Mouse (Mus musculus) heart, postnatal 0 days (tissue): ENCODE results near the gene Gnb2.

Source experiments
- CTCF ChIP-seq: IDR thresholded peaks from 2 replicates; pipeline ENCODE4 v1.5.1; 2016; ENCODE audit warnings: antibody characterized with exemption, control low read depth, low read depth
- EP300 ChIP-seq: IDR thresholded peaks from 2 replicates; pipeline ENCODE4 v1.6.1; 2016; ENCODE audit warnings: antibody characterized with exemption, low read depth

- TF ChIP-seq EP300 (no peak), CTCF (no peak)
Observed at GRCm38 (mm10) chr5:137549840-137550239, 16.5 kb upstream of the Gnb2 start.
